Mouse (Mus musculus) megakaryocyte-erythroid progenitor cell, adult 5-6 weeks (primary cell): Measurements from ENCODE around the gene Gse1. TPM values are rescaled to one million over a fixed set of nuclear protein-coding genes. Genes with fewer than 3 reads are reported as not detected.

Source experiments
- ATAC-seq: replicated peaks from 2 replicates; pipeline ENCODE4 v1.8.0; 2016; ENCODE audit warnings: mild to moderate bottlenecking, inconsistent platforms; ENCODE audit not compliant: severe bottlenecking, poor library complexity, low FRiP score, low TSS enrichment
- total RNA-seq, 2 experiments: library from RNA; stranded (forward) in 1 of 2; stranded (reverse) in 1 of 2; fragments of 200-1000, 215-1000 nt in 1 of 2; fragments of >200 nt in 1 of 2; fragmentation: Nextera tagmentation in 1 of 2; gene quantifications; 2 replicates each; pipeline ENCODE4 v1.2.3; 2014 to 2017

The Gse1 gene
- total RNA-seq, 2 experiments from 2014 or later: 27.2 to 80.6 TPM

DNA sequence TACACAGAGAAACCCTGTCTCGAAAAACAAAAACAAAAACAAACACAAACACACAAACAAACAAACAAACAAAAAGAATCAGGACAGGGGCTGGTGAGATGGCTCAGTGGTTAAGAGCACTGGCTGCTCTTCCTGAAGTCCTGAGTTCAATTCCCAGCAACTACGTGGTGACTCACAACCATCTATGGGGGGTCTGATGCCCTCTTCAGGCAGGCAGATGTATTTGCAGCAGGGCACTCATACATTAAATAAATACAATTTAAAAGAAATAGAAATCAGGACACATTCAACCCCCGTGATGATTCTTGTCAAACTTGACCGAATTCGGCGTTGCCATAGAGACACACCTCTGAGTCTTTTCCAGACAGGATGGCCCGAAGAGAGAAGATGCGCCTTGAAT, 20.9 kb upstream of the Gse1 start:
- ATAC-seq: no peak

- no peak for ATAC-seq
These were observed 20.1 kb upstream of the Gse1 start for GRCm38 (mm10) chr8:120208113-120208512.

DNA sequence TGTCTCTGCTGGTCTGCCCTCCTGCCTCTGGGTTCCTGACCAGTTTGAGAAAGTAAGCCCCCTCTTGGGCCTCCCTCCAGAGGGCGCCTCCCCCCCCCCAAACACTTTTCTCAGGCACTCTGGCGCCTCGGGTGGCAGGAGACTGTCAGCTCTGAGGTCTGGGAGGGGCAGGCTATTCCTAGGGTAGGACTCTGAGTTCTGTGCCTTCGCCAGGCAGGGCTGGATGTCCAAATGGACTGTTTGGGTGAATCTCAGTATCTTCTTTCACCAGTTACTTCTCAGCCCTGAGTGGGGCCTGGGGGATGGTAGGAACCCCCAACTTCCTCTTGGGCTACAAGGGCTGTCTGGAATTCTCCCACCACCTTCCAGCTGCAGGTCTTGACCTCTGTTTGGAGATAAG, 16.9 kb upstream of the Gse1 start:
- ATAC-seq: no peak

DNA sequence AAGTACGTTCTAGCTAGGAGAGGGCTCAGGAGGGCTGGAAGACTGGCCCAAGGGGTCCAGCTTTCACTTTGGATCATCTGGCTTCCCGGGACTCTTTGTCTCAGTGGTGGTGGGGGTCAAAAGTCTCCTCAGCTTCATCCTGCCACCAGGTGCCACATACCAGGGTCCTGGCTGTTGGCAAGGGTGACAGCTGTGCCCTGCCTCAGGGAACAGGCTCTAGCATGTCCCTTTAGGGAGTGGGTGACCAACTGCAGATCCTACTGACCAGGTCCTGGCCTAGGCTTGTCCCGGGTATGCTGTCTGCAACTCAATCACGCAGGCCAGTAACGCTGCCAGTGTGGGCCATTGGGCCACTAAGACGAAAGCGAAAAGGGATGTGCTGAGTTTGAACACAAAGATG, 15.7 kb upstream of the Gse1 start:
- ATAC-seq: no peak

GRCm38 (mm10) chr8:120213229-120213628, 15.0 kb upstream of the Gse1 start:
- ATAC-seq: no peak

DNA sequence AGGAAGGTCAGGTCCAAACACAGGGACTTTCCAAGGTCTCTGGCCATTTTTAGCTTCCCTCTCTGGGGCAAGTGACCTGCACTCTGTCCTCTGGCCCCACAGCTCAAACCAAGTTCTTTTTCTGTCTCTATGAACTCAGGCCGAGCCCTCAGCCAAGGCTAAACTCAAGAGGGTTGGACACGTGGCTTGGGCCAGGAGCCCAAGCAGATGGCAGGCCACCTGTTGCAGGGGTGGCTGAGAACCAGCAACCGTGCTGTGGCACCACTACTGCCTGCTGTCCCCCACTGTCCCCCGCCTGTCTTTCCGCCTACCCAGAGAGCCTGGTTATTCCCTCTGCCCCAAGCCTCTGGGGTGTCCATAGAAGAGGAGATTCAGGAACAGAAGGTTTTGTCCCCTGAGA, 14.3 kb upstream of the Gse1 start:
- no peak for ATAC-seq

- ATAC-seq: no peak
These were observed 12.7 kb upstream of the Gse1 start for GRCm38 (mm10) chr8:120215416-120216141.

DNA sequence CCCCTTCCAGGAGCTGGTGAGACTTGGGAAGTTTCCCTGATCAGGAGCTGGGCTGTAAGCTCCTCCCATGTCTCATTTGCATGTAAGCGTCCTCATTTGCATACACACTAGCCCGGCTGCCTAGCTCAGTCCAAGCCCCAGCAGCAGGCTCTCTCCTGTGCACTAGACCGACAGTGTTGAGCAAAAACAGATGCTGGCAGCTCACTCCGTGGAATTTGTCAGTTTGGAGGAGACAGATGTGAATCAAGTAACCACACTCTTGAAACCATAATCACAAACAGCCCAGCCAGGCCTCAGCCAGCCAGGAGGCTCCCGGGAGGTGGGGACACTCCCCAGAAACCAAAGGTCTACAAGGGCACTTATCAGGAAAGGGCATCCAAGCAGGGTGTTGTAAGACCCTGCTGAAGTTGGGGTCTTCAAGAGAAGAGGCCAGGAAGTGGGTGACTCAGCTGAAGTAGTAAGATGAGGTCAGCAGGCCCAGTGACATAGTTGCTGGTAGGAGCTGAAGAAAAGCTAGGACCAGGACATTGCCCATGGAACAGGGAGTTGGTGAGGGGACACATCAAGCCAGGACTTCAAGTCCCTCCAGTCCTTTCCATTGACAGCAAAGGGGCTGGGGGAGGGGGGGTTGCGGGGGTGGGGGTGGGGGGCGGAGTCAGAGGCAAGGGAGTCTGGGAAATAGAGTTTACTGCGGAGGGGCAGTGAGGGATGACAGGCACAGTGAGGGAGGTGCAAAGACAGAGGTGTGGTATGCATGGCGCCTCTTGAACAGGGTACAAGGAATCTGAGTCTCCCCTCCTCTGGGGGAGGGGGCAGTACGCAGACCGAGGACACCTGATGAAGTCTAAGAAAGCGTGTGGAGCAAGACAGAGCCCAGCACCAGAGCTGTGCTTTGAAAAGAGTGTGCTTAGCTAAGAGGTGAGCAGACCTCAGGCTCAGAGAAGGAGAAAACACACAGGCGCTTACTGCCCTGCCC, 11.1 kb upstream of the Gse1 start:
- peak; percentile 71 for ATAC-seq

- ATAC-seq: no peak
These were observed 5.7 kb upstream of the Gse1 start for GRCm38 (mm10) chr8:120222548-120222947.

- ATAC-seq: no peak
These were observed 3.5 kb upstream of the Gse1 start for GRCm38 (mm10) chr8:120224521-120225420.

GRCm38 (mm10) chr8:120225421-120226151, 2.7 kb upstream of the Gse1 start:
- ATAC-seq: no peak

- no peak for ATAC-seq
These were observed 1.3 kb upstream of the Gse1 start for GRCm38 (mm10) chr8:120226700-120227577.

DNA sequence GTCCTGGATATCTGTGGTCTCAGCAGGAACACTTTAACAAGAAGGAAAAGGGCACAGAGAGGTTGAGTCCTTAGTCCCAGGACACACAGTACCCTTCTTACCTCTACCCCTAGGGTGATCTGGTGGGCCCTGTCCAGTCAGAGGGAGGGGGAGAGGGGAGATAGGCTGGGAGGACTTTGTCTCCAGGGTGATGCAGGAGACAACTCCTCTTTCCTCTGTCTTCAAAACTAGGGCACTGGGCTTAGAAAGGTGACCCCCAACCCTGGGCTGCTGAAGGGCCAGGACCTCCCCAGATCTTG, 729 bp upstream of the Gse1 start:
- ATAC-seq: no peak

GRCm38 (mm10) chr8:120228781-120229573, 721 bp downstream of the Gse1 start:
- no peak for ATAC-seq

DNA sequence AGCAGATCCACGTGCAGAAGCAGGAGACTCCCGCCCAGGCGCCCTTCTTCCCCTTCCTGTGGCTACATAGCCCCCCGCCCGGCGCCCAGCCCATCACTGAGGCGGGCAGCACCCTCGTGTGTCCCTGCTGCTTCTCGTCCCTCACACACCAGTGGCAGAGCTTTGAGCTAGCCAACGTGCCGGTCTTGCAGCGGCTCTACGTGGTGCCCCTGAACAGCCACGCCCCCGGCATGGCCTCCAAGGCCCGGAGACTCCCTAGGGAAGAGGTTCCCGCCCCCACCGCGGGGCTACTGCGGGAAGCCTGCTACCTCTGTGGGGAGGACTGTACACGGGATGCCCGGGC, 1.3 kb downstream of the Gse1 start:
- ATAC-seq: no peak

DNA sequence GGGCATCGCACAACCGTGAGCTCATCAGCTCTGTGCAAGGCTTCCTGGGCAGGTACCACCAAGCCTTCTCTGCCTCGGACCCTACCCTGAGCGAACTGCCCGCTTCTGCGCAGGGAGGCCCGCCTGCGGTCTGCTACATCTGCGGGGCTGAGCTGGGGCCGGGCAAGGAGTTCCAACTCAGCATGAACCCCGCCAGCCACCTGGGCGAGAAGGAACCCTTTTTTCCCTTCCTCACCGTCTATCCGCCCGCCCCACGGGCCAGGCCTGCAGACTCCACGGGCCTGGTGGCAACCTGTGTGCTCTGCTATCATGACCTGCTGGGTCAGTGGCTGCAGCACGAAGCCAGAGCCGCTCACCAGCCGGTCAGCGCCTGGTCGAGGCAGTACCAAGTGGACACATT, 1.8 kb downstream of the Gse1 start:
- ATAC-seq: no peak

GRCm38 (mm10) chr8:120230715-120231614, 2.7 kb downstream of the Gse1 start:
- ATAC-seq: no peak
